24 mouse cellular contexts compared by ENCODE assay signal in genomic region chr2:156224043-156224442, GRCm38 (mm10). TPM values are rescaled to one million over a fixed set of nuclear protein-coding genes. Genes with fewer than 3 reads are reported as not detected.
DNase-seq lines count a peak whose midpoint lies in the region; ATAC-seq and TF ChIP-seq lines count a peak whose summit lies in the region.
"Had no signal": no experiment of that assay in that cellular context is flagged by ENCODE, and none has a peak within 500 bp of the region (broad histone marks: within the 10 kb centered on the region; RNA-seq: fewer than 3 reads in every experiment).

No protein-coding gene starts in this region.

- no peaks in the 10 kb centered on the region for H3K4me1 ChIP-seq in hindbrain, embryonic 15.5 days (replicated peaks)
- no peaks in the 10 kb centered on the region for H3K4me1 ChIP-seq in hindbrain, embryonic 16.5 days (ENCODE audit: control insufficient read depth, insufficient read depth, low read depth, low read length)
- H3K4me1 ChIP-seq in G1E (ENCODE audit: insufficient read depth, low read depth, low read length) (peaks cover 40% of the 10 kb centered on the region), MEL (ENCODE audit: control insufficient read depth in 1 of 2, insufficient read depth in 2 of 2, low read length in 2 of 2) (peaks cover 9 to 10% of the 10 kb centered on the region in 2 experiments)
- H3K4me1 ChIP-seq: embryonic facial prominence, embryonic 12.5 days; embryonic facial prominence, embryonic 15.5 days; hindbrain, embryonic 12.5 days; intestine, embryonic 15.5 days had no signal

- intact Hi-C loops in left cerebral cortex, adult 2 months (cut with DNase I) = no loop called here

- no peaks in the 10 kb centered on the region for H3K27me3 ChIP-seq in hindbrain, embryonic 15.5 days
- H3K27me3 ChIP-seq in hindbrain, embryonic 16.5 days (replicated peaks; ENCODE audit: control insufficient read depth, insufficient read depth, low read length) = no peaks in the 10 kb centered on the region
- H3K27me3 ChIP-seq in G1E (ENCODE audit: insufficient read depth, low read length) = no peaks in the 10 kb centered on the region
- H3K27me3 ChIP-seq in MEL (ENCODE audit: control insufficient read depth in 1 of 2, insufficient read depth in 2 of 2, low read length in 2 of 2) = no peaks in the 10 kb centered on the region
- H3K27me3 ChIP-seq: embryonic facial prominence, embryonic 12.5 days; embryonic facial prominence, embryonic 15.5 days; hindbrain, embryonic 12.5 days; intestine, embryonic 15.5 days; Patski had no signal

- ATAC-seq in hindbrain, embryonic 15.5 days (ENCODE audit: low FRiP score, low read depth) = no peak
- ATAC-seq in hindbrain, embryonic 16.5 days = no peak
- ATAC-seq in G1E (ENCODE audit: extremely low read depth, insufficient number of reproducible peaks, low FRiP score, poor library complexity, severe bottlenecking) = peak; percentile 63
- ATAC-seq: CD4-positive, CD25-positive, alpha-beta regulatory T cell, adult 4 months; forebrain, embryonic 14.5 days; forebrain, postnatal 0 days; intestine, embryonic 15.5 days; Patski had no signal

- whole genome bisulfite sequencing in hindbrain, embryonic 15.5 days = 94% methylated on average over 5 of the region's 5 CpGs
- 96% methylated on average over 5 of the region's 5 CpGs for WGBS in hindbrain, embryonic 16.5 days

- no peak for DNase-seq in left cerebral cortex, adult 2 months (ENCODE audit: extremely low spot score in 1 of 2, low spot score in 2 of 2)
- no peak for DNase-seq in left cerebral cortex, adult 8-10 months (ENCODE audit: low spot score in 2 of 2)
- DNase-seq in G1E (ENCODE audit: low spot score) = no peak
- peak; percentile 36 for DNase-seq in MEL (ENCODE audit: low read depth, low spot score)
- no peak for DNase-seq in frontal cortex, postnatal 25 days (ENCODE audit: low spot score in 2 of 2)
- DNase-seq in gastrocnemius, postnatal 4 days (ENCODE audit: low spot score in 2 of 2) = no peak
- DNase-seq: adrenal gland, postnatal 10 days; cerebellum, adult 11 months; cerebellum, adult 2 months; cerebellum, adult 9-11 months; cerebellum, postnatal 25 days; forebrain, postnatal 0 days; gastrocnemius, postnatal 25 days; heart, adult 2 months had no signal

- H3K9me3 ChIP-seq in hindbrain, embryonic 15.5 days = no peaks in the 10 kb centered on the region
- H3K9me3 ChIP-seq in hindbrain, embryonic 16.5 days (ENCODE audit: control insufficient read depth, low read length) = no peaks in the 10 kb centered on the region
- no peaks in the 10 kb centered on the region for H3K9me3 ChIP-seq in G1E (replicated peaks)
- H3K9me3 ChIP-seq in MEL (replicated peaks; ENCODE audit: insufficient read depth, low read length) = no peaks in the 10 kb centered on the region
- H3K9me3 ChIP-seq: embryonic facial prominence, embryonic 12.5 days; embryonic facial prominence, embryonic 15.5 days; heart, embryonic 10.5 days; hindbrain, embryonic 12.5 days; intestine, embryonic 15.5 days had no signal

- H3K79me2 ChIP-seq in MEL (ENCODE audit: control insufficient read depth, insufficient read depth, low read length, poor library complexity) = no peaks in the 10 kb centered on the region

- no peak overlapping the region for H3K9ac ChIP-seq in hindbrain, embryonic 15.5 days
- H3K9ac ChIP-seq in hindbrain, embryonic 16.5 days (ENCODE audit: low read depth, low read length) = no peak overlapping the region
- no peak overlapping the region for H3K9ac ChIP-seq in MEL (ENCODE audit: control insufficient read depth, low read depth, low read length, poor library complexity, severe bottlenecking)
- H3K9ac ChIP-seq: embryonic facial prominence, embryonic 12.5 days; embryonic facial prominence, embryonic 15.5 days; forebrain, postnatal 0 days; hindbrain, embryonic 12.5 days; intestine, embryonic 15.5 days had no signal

- TF ChIP-seq CTCF in left cerebral cortex, adult 2 months (IDR thresholded peaks at IDR 0.05) = no peak
- TF ChIP-seq CTCF in G1E (IDR thresholded peaks at IDR 0.05; ENCODE audit: low read depth, low read length) = no peak
- TF ChIP-seq CTCF in MEL (IDR thresholded peaks at IDR 0.05 in 2 of 3, conservative IDR thresholded peaks at IDR 0.05 in 1 of 3; ENCODE audit: control insufficient read depth in 1 of 3, insufficient read depth in 1 of 3, low read depth in 2 of 3, low read length in 3 of 3, poor library complexity in 1 of 3, severe bottlenecking in 1 of 3) = no peak

- no peak overlapping the region for H3K4me3 ChIP-seq in hindbrain, embryonic 15.5 days
- H3K4me3 ChIP-seq in hindbrain, embryonic 16.5 days (ENCODE audit: low read length) = no peak overlapping the region
- no peak overlapping the region for H3K4me3 ChIP-seq in left cerebral cortex, adult 2 months
- H3K4me3 ChIP-seq in G1E (ENCODE audit: low read depth, low read length) (no peak overlapping the region), MEL (ENCODE audit: control insufficient read depth in 1 of 2, insufficient read depth in 1 of 2, low read depth in 2 of 2, low read length in 2 of 2) (no peak overlapping the region)
- H3K4me3 ChIP-seq: embryonic facial prominence, embryonic 12.5 days; embryonic facial prominence, embryonic 15.5 days; heart, adult 2 months; heart, embryonic 10.5 days; hindbrain, embryonic 12.5 days; intestine, embryonic 15.5 days had no signal

- TF ChIP-seq POLR2A in MEL (IDR thresholded peaks at IDR 0.05; ENCODE audit: control insufficient read depth in 1 of 2, insufficient read depth in 1 of 2, low read depth in 1 of 2, low read length in 2 of 2, poor library complexity in 1 of 2) = no peak

- TF ChIP-seq RAD21 in MEL (IDR thresholded peaks at IDR 0.05; ENCODE audit: low read depth, low read length) = no peak

- H3K4me2 ChIP-seq in hindbrain, embryonic 15.5 days = no peak overlapping the region
- no peak overlapping the region for H3K4me2 ChIP-seq in hindbrain, embryonic 16.5 days (ENCODE audit: low read length)
- H3K4me2 ChIP-seq: embryonic facial prominence, embryonic 12.5 days; embryonic facial prominence, embryonic 15.5 days; hindbrain, embryonic 12.5 days; intestine, embryonic 15.5 days had no signal

- H3K36me3 ChIP-seq in hindbrain, embryonic 15.5 days = peaks cover 22% of the 10 kb centered on the region
- H3K36me3 ChIP-seq in hindbrain, embryonic 16.5 days (ENCODE audit: control insufficient read depth, insufficient read depth, low read length) = 0 out of 2 replicates have a peak, but pooled peaks cover 6% of the 10 kb centered on the region
- H3K36me3 ChIP-seq in G1E (replicated peaks) = peaks cover 63% of the 10 kb centered on the region
- peaks cover 0 to 20% of the 10 kb centered on the region in 2 experiments; a peak in 3 of 4 replicates for H3K36me3 ChIP-seq in MEL (ENCODE audit: control insufficient read depth in 1 of 2, insufficient read depth in 2 of 2, low read length in 2 of 2)

- H3K27ac ChIP-seq in hindbrain, embryonic 15.5 days (replicated peaks) = 0 out of 2 replicates have a peak overlapping the region, but pooled peaks have one; percentile 10
- no peak overlapping the region for H3K27ac ChIP-seq in hindbrain, embryonic 16.5 days (ENCODE audit: low read depth, low read length)
- H3K27ac ChIP-seq in left cerebral cortex, adult 2 months = peak overlapping the region; percentile 61; the same call in 1 of the 2 replicates
- peak overlapping the region; percentile 55 for H3K27ac ChIP-seq in MEL (ENCODE audit: control insufficient read depth, low read depth, low read length)
- H3K27ac ChIP-seq: embryonic facial prominence, embryonic 12.5 days; embryonic facial prominence, embryonic 15.5 days; heart, adult 2 months; heart, embryonic 10.5 days; hindbrain, embryonic 12.5 days; intestine, embryonic 15.5 days had no signal

- peak; percentile 82 to 83; a peak in 3 of 4 replicates for TF ChIP-seq EP300 in MEL (IDR thresholded peaks at IDR 0.05; ENCODE audit: low read depth in 1 of 2, low read length in 2 of 2)

TF ChIP-seq in MEL, 35 proteins besides CTCF, POLR2A, EP300 and RAD21 (continues in another document):
- TF ChIP-seq JUND (IDR thresholded peaks at IDR 0.05; ENCODE audit: low read depth, low read length) = no peak
- no peak for TF ChIP-seq TBP (IDR thresholded peaks at IDR 0.05; ENCODE audit: low read depth, low read length)
- peak; percentile 95 for TF ChIP-seq RCOR1 (IDR thresholded peaks at IDR 0.05; ENCODE audit: low read depth, low read length)
- peak; percentile 72 for TF ChIP-seq TCF12 (IDR thresholded peaks at IDR 0.05; ENCODE audit: low read depth, low read length)
- no peak for TF ChIP-seq MAZ (IDR thresholded peaks at IDR 0.05; ENCODE audit: low read depth, low read length)
- TF ChIP-seq ETS1 (IDR thresholded peaks at IDR 0.05; ENCODE audit: low read depth, low read length) = peak; percentile 78
- 0 out of 2 replicates have a peak, but pooled peaks have one; percentile 31 for TF ChIP-seq MYB (IDR thresholded peaks at IDR 0.05; ENCODE audit: low read depth, low read length)
- TF ChIP-seq SIN3A (IDR thresholded peaks at IDR 0.05; ENCODE audit: low read length) = peak; percentile 45; the same call in 1 of the 2 replicates
- 0 out of 2 replicates have a peak, but pooled peaks have one; percentile 17 for TF ChIP-seq ELF1 (IDR thresholded peaks at IDR 0.05; ENCODE audit: low read depth, low read length)

RNA-seq across cellular contexts. Expression of gene Phf20, which starts 27.8 kb away (rescaled TPM):
- 111 and 112 TPM in 2 replicates for polyA plus RNA-seq in hindbrain, embryonic 15.5 days (2015; fragmentation: Nextera tagmentation; extraction: Ambion mirVana)
- polyA plus RNA-seq in hindbrain, embryonic 16.5 days (2015; fragmentation: Nextera tagmentation; extraction: Ambion mirVana) = 111 and 117 TPM in 2 replicates
- 10 to 100 TPM; 82.7 to 85.6 TPM for total RNA-seq in left cerebral cortex, adult 2 months (2021)
- total RNA-seq in left cerebral cortex, adult 8-10 months (2022) = 10 to 100 TPM; 72.9 to 93.9 (median 80.2) TPM
- total RNA-seq in G1E (2014; fragmentation: Nextera tagmentation) (63.5 and 63.9 TPM in 2 replicates), G1E (2017) (45.8 and 48.2 TPM in 2 replicates), MEL (2012; rRNA removed) (11.7 and 13.2 TPM in 2 replicates)
- polyA plus RNA-seq in G1E (2012) (29.5 and 37.8 TPM in 2 replicates), MEL (2012; ENCODE audit: insufficient read depth in 1 of 2, insufficient read length in 2 of 2, low read depth in 1 of 2, low replicate concordance in 2 of 2, missing spikeins in 1 of 2) (10 to 100 TPM in 1 of 2 experiments, not detected in 1; 16.9 TPM)
- 10 to 100 TPM; 39.1 to 41.4 TPM for total RNA-seq in gastrocnemius, postnatal 4 days (2021)

RNA-seq across cellular contexts. Expression of gene Rbm39, which starts 44.0 kb away (rescaled TPM):
- polyA plus RNA-seq in hindbrain, embryonic 15.5 days (2015; fragmentation: Nextera tagmentation; extraction: Ambion mirVana) = 414 and 423 TPM in 2 replicates
- polyA plus RNA-seq in hindbrain, embryonic 16.5 days (2015; fragmentation: Nextera tagmentation; extraction: Ambion mirVana) = 369 and 377 TPM in 2 replicates
- 100 to 1,000 TPM; 286 to 301 TPM for total RNA-seq in left cerebral cortex, adult 2 months (2021)
- total RNA-seq in left cerebral cortex, adult 8-10 months (2022) = 100 to 1,000 TPM; 276 to 295 (median 278) TPM
- total RNA-seq in G1E (2014; fragmentation: Nextera tagmentation) (781 and 795 TPM in 2 replicates), G1E (2017) (710 and 759 TPM in 2 replicates), MEL (2012; rRNA removed) (212 and 228 TPM in 2 replicates)
- polyA plus RNA-seq in G1E (2012) (282 and 295 TPM in 2 replicates), MEL (2012; ENCODE audit: insufficient read depth in 1 of 2, insufficient read length in 2 of 2, low read depth in 1 of 2, low replicate concordance in 2 of 2, missing spikeins in 1 of 2) (1,000 to 10,000 TPM in 1 of 2 experiments, 100 to 1,000 TPM in 1; 248 to 1,530 TPM)
- 100 to 1,000 TPM; 246 to 293 TPM for total RNA-seq in gastrocnemius, postnatal 4 days (2021)
